Mouse (Mus musculus) E14TG2a.4 (cell line): Measurements from ENCODE around the gene Rab3c.

Source experiments
- CTCF ChIP-seq: conservative IDR thresholded peaks from 2 replicates; pipeline ENCODE4 v1.5.1; 2014; ENCODE audit warnings: low read length
- NANOG ChIP-seq: IDR thresholded peaks from 2 replicates; pipeline ENCODE4 v1.6.1; 2014; ENCODE audit warnings: borderline replicate concordance, low read length, mixed read lengths
- POU5F1 ChIP-seq: IDR thresholded peaks from 2 replicates; pipeline ENCODE4 v1.6.1; 2014; ENCODE audit warnings: low read length, borderline replicate concordance

- TF ChIP-seq CTCF (no peak), POU5F1 (no peak), NANOG (no peak)
Measured at GRCm38 (mm10) chr13:110116316-110116715, 164.5 kb downstream of the Rab3c start.
